Mouse (Mus musculus) liver (tissue): ENCODE measurements around the gene Arf3.

Experiments
- DNase-seq: peaks from one replicate; pipeline ENCODE4 v3.0.0-alpha.2; 2020; ENCODE audit warnings: mixed read lengths

Arf3 gene

DNA sequence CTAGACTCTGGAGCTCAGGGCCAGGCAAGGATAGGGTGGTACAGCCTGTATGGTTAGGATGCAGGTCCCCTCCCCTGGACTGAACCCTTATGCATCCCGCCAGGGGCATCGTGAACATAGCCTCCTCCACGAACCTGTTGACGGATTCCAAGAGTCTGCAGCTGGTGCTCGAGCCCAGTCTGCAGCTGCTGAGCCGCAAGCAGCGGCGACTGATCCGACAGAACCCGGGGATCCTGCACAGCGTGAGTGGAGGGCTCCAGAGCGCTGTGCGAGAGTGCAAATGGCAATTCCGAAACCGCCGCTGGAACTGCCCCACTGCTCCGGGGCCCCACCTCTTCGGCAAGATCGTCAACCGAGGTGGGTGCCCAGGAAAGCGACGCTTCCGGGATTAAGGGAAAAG is 27.7 kb upstream of the Arf3 start:
- no peak for DNase-seq

DNA sequence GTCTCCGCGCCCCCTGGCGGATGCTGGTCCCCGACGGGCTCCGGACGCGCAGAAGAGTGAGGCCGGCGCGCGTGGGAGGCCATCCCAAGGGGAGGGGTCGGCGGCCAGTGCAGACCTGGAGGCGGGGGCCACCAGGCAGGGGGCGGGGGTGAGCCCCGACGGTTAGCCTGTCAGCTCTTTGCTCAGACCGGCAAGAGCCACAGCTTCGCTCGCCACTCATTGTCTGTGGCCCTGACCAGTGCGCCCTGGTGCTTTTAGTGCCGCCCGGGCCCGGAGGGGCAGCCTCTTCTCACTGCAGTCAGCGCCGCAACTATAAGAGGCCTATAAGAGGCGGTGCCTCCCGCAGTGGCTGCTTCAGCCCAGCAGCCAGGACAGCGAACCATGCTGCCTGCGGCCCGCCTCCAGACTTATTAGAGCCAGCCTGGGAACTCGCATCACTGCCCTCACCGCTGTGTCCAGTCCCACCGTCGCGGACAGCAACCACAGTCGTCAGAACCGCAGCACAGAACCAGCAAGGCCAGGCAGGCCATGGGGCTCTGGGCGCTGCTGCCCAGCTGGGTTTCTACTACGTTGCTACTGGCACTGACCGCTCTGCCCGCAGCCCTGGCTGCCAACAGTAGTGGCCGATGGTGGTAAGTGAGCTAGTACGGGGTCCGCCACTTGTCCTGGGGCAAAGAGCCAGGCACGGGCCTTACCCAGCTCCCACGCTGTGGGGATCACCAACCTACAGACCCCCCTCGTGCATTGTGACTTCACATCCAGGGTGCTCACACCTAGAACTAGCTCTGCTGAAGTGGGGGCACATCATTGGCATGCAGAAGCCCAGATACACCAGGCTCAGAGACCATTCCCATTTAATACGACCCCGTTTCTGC is 26.9 kb upstream of the Arf3 start, which contains the start of gene Wnt1:
Gene Wnt1, plus strand, starts transcription at position 197 of the 875 bp plus-strand sequence.
- DNase-seq, result peak; percentile 48

GRCm38 (mm10) chr15:98788972-98789660 is 26.1 kb upstream of the Arf3 start:
- no peak for DNase-seq

DNA sequence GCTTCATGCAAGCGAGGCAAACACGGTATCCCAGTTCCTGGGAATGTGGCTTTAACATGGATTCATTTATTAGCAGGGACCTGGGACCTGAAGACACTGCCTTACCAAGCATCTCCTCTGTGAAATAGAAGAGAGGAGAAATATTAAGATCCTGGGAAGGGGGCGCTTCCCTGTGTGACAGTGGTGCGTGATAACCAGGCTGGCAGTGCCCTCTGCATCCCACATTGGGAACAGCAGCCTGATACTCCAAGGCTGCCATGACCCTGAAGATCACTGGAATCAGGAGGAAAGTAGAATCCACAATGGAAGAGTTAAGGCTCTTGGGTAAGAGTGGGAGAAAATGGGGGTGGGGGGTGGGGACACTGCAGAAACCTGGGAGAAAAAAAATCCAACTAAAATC is 24.9 kb upstream of the Arf3 start:
- no peak for DNase-seq

DNA sequence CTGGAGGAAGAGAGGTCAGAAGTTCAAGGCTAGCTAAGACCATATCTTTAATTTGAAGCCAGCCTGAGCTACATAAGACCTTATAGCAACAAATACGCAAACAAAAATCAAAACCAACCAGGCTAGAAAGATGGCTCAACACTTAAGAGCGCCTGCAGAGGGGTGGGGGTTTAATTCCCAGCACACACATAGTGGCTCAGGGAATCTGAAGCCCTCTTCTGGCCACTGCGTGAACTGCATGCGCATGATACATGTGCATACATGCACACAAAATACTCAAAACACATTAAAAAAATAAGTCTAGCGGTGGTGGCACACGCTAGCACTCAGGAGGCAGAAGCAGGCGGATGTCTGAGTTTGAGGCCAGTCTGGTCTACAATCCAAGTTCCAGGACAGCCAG is 22.7 kb upstream of the Arf3 start:
- DNase-seq, result peak; percentile 46

- DNase-seq, result no peak
These were observed 18.2 kb upstream of the Arf3 start for GRCm38 (mm10) chr15:98781166-98781565.

DNA sequence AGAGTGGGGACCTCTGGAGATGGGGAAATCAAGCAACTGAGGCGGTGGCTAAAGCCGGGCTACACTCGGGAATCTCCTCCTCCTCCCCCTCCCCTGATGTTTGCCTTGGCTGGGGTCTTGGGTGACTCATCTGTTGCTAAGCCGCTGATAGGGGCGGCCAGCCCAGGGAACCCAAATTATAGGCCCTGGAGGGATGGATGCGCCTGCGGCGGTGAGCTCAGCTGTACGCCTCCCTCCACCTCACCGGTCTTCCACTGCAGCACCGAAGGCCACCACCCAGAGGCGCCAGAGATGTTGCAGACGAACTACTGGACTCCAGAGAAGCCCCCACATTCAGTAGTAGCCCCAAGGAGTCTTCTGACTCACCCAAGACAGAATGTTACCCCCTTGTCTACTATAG is 17.6 kb upstream of the Arf3 start:
- DNase-seq, result no peak

GRCm38 (mm10) chr15:98780075-98780474 is 17.1 kb upstream of the Arf3 start:
- DNase-seq, result no peak

DNA sequence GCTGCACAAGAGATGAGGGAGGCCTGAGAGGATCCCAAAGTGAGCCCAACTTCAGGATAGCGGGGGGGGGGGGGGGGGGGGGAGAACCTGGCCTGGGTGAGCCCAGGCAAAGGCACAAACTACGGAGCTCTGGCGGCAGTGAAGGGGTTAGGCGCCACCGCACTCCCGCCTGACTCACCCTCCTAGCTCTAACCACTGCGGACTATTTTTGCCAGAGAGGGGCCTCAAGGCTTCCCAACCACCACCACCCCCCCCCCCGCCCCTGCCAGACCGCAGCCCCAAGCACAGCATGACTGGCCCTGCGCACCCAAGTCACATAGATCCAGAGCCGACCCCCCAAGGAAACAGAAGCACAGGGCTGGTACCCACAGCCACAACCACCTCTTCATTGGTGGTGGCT is 15.8 kb upstream of the Arf3 start:
- DNase-seq, result no peak

GRCm38 (mm10) chr15:98778191-98778770 is 15.3 kb upstream of the Arf3 start:
- no peak for DNase-seq

- no peak for DNase-seq
These were observed 14.7 kb upstream of the Arf3 start, which contains the start of gene Wnt10b for GRCm38 (mm10) chr15:98777762-98778161. Wnt10b (minus strand) TSS chr15:98778150.

DNA sequence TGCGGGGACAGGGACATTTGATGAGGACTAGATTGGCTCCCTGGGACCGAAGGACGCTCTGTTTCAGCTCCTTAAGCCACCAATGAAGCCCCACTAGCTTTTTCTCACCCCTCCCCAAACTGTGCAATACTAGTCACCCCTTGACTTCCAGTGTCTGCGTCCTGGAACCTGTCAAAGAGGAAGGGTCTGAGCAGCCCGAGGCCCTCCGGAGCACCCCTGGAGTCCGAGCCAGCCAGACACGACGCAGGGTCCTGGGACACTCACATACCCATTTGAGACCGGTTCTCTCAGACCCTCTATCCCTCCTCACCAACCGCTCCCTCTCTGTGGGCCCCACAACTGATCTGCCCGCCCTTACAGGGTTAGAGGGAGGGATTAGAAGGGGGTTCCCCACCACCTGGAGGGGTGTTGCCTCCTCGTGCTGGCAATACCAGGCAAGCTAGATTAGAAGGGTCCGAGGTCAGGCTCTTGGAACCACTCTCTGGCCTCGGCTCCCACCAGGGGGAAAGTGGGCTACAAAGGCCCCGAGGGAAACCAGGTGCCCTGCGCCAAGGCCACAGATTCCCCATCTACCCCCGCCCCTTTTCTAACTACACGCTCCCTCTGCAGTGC is 14.1 kb upstream of the Arf3 start:
- DNase-seq, result no peak

GRCm38 (mm10) chr15:98776280-98777004 is 13.4 kb upstream of the Arf3 start:
- DNase-seq, result peak; percentile 27

DNA sequence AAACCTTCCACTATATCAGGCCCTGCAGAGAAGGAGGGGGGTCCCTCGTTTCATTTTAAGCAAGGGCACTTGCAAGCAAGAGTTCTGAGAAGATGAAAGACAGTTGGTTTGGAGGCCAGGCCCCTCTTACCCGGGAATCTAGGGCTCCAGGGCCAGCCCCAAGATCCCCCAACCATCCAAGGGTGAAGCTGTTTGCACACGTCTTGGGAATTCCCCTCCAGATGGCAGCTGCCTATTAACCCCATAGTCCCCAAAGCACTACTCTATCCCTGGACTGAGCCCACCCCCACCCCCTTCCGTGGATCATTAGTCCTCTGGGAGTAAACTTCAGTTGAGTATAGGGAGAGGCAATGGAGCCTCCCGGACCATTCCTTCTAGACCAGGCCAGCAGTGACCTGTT is 12.5 kb upstream of the Arf3 start:
- DNase-seq, result no peak

GRCm38 (mm10) chr15:98774096-98774495 is 11.1 kb upstream of the Arf3 start:
- DNase-seq, result no peak

DNA sequence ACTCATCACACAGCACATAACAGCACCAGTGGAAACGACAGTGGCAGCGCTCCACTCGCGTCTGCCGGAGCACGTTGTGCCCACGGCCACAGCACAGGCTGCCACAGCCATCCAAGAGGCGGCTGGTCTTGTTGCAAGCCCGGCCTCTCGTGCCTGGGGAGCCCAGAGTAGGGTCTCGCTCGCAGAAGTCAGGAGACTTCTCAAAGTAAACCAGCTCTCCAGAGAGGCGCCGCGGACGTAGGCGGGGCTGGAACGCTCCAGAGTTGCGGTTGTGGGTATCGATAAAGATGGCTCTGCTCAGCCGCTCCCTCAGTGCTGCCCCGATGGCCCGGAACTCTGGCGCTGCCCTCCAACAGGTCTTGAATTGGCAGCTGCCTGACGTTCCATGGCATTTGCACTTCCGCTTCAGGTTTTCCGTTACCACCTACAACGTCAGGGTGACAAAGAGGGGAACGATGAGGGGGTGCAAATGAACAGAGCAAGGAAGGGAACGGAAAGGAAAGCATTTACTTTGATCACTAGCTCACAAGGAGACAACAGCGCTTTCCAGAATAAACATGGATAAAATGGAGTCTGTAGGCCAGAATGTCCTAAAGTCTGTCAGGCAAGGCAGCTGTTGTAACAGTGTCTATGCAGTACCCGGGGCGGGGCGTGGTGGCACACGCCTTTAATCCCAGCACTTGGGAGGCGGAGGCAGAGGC is 9.6 kb upstream of the Arf3 start:
- DNase-seq, result peak; percentile 42

- no peak for DNase-seq
These were observed 8.9 kb upstream of the Arf3 start for GRCm38 (mm10) chr15:98771813-98772425.

- no peak for DNase-seq
These were observed 5.2 kb upstream of the Arf3 start for GRCm38 (mm10) chr15:98768259-98768658.

DNA sequence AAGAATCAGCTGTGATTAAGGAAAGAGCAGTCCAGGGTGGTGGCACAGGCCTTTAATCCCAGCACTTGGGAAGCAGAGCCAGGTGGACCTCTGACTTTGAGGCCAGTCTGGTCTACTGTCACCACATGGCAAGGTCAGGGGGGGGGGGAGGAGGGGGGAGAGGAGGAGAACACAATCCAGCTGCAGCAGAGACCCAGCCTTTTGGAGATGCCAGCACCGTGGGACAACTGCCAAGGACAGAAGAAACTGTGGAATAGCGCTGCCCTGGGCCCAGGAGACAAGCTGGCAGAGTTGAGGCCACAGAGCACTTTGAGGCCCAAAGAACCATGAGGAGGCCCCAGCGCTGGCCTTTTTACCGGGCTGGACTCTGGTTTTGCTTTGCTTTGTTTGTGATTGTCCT is 2.9 kb upstream of the Arf3 start:
- no peak for DNase-seq

GRCm38 (mm10) chr15:98762201-98762621 is 803 bp downstream of the Arf3 start:
- DNase-seq, result peak; percentile 77

DNA sequence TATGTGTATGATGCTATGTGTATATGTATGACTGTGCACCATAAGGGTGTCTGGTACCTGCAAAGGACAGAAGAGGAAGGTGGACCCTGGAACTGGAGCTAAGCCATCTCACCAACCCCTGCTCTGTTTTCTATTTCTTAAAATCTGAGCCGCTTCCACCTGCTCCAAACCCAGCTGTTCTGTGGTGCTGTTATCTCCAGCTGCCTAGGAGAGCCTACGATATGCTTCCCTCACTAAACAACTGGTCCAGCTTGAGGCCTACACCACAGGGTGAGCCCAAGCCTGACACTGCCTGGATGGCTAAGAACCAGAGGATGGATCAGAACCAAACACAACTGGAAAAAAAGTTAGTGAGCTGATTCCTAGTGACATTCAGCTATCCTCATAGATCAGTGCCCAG is 8.9 kb downstream of the Arf3 start:
- DNase-seq, result no peak
